Mouse (Mus musculus) liver, embryonic 15.5 days (tissue): ENCODE measurements around the gene Mrpl32. TPM values are rescaled to one million over a fixed set of nuclear protein-coding genes. Genes with fewer than 3 reads are reported as not detected.
A peak's percentile ranks its signal among the peaks of the same experiment; 100 is the strongest.

Experiments used
- ATAC-seq: fragments of 200-750 bp; cut with Nextera tagmentation; 2 replicates; pipeline ENCODE4 v1.8.0; 2017; ENCODE audit warnings: moderate number of reproducible peaks, mild to moderate bottlenecking, moderate library complexity; ENCODE audit not compliant: insufficient read depth
- H3K27ac ChIP-seq: fragments of 300-500 bp; sonication (generic); replicated peaks from 2 replicates; pipeline ENCODE4 v1.5.1; 2015; ENCODE audit warnings: mild to moderate bottlenecking, inconsistent platforms
- H3K27me3 ChIP-seq: fragments of 300-500 bp; sonication (generic); 2 replicates; pipeline ENCODE4 v1.6.1; 2015; ENCODE audit warnings: mild to moderate bottlenecking, inconsistent platforms
- H3K36me3 ChIP-seq: fragments of 300-500 bp; sonication (generic); replicated peaks from 2 replicates; pipeline ENCODE4 v1.6.1; 2015; ENCODE audit warnings: moderate library complexity, mild to moderate bottlenecking, inconsistent platforms
- H3K4me1 ChIP-seq: fragments of 300-500 bp; sonication (generic); replicated peaks from 2 replicates; pipeline ENCODE4 v1.6.1; 2015; ENCODE audit warnings: inconsistent platforms
- H3K4me2 ChIP-seq: fragments of 300-500 bp; sonication (generic); 2 replicates; pipeline ENCODE4 v1.6.1; 2015; ENCODE audit warnings: moderate library complexity, mild to moderate bottlenecking, inconsistent platforms
- H3K4me3 ChIP-seq: fragments of 300-500 bp; sonication (generic); replicated peaks from 2 replicates; pipeline ENCODE4 v1.5.1; 2015; ENCODE audit warnings: mild to moderate bottlenecking, inconsistent platforms
- H3K9ac ChIP-seq: fragments of 300-500 bp; sonication (generic); 2 replicates; pipeline ENCODE4 v1.6.1; 2015; ENCODE audit warnings: moderate library complexity, mild to moderate bottlenecking, inconsistent platforms
- H3K9me3 ChIP-seq: fragments of 300-500 bp; sonication (generic); replicated peaks from 2 replicates; pipeline ENCODE4 v1.6.1; 2016; ENCODE audit warnings: inconsistent platforms
- WGBS: fragments of 180-500 bp; shearing (Covaris S2); methylation state at CpG from one replicate; pipeline ENCODE4 v1.1.7; 2015; ENCODE audit warnings: mixed read lengths; ENCODE audit not compliant: insufficient replicate concordance; 5-methylcytosine and 5-hydroxymethylcytosine counted together
- polyA plus RNA-seq: library from polyadenylated mRNA; unstranded; fragments of >200 nt; fragmentation: Nextera tagmentation; extraction: Ambion mirVana; gene quantifications from 2 replicates; pipeline ENCODE4 v1.2.1, GENCODE M21; 2015

Gene Mrpl32
- polyA plus RNA-seq: 51.9 and 61.8 TPM in 2 replicates

GRCm38 (mm10) chr13:14612926-14613529 lies at the start of gene Mrpl32, which contains the start of gene Psma2:
Gene Mrpl32, minus strand, starts transcription at chr13:14613165.
Gene Psma2, plus strand, starts transcription at chr13:14613240.
- Histone ChIP-seq H3K27me3 (no peaks in the 10 kb centered on the region), H3K4me1 (peaks cover 18% of the 10 kb centered on the region), H3K9ac (peak within 1 kb of the TSS; percentile 84), H3K4me3 (peak within 1 kb of the TSS; percentile 81), H3K9me3 (no peaks in the 10 kb centered on the region), H3K27ac (peak within 1 kb of the TSS; percentile 79), H3K36me3 (peaks cover 29% of the 10 kb centered on the region), H3K4me2 (peak within 1 kb of the TSS; percentile 68)
- peak; percentile 98 for ATAC-seq
- under 1% methylated on average over 42 of the region's 42 CpGs for WGBS

DNA sequence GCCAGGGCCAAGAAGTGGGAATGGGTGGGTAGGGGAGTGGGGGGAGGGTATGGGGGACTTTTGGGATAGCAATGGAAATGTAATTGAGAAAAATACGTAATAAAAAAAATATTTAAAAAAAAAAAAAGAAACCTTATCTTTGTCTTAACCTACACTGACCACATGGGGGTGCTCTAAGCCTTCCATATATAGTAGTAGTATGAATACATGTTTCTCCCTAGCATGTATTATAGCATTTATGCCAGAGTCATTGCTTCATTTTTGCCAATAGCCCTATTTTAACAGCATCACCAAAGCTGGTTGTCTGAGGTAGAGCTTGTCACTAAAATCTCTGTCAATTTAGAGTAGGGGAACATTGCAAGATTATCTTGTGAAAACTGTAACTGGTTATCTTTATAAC lies 36.3 kb upstream of the Mrpl32 start:
- ATAC-seq: no peak
- Histone ChIP-seq H3K4me1 (no peaks in the 10 kb centered on the region), H3K9me3 (no peaks in the 10 kb centered on the region), H3K27me3 (no peaks in the 10 kb centered on the region), H3K4me3 (no peak overlapping the region), H3K4me2 (no peak overlapping the region), H3K27ac (no peak overlapping the region), H3K9ac (no peak overlapping the region), H3K36me3 (no peaks in the 10 kb centered on the region)
- WGBS: 19% methylated on average over 1 of the region's 1 CpGs

DNA sequence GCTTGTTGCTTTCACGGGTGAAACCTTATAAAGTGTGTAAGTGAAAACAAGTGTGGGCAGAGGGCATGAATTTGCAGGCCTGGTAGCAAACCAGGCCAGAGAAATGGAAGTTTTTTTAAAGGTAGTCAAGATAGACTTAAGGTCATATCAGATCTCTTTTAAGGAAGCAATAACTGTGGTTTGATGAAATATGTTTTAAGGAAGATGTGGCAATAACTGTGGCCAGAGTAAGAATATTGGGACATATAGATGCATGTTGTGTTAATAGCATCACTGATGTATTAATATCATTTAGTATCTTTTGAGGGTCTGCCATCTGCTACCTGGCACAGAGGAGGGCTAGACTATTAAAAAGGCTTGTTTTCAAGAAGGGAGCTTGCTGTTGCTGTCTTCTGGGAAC lies 27.0 kb upstream of the Mrpl32 start:
- Histone ChIP-seq H3K27me3 (no peaks in the 10 kb centered on the region), H3K4me1 (no peaks in the 10 kb centered on the region), H3K4me2 (no peak overlapping the region), H3K9ac (no peak overlapping the region), H3K36me3 (peaks cover 18% of the 10 kb centered on the region), H3K9me3 (no peaks in the 10 kb centered on the region), H3K4me3 (no peak overlapping the region), H3K27ac (no peak overlapping the region)
- 38% methylated on average over 1 of the region's 1 CpGs for WGBS
- ATAC-seq: no peak

GRCm38 (mm10) chr13:14629726-14630641 lies 17.0 kb upstream of the Mrpl32 start, which contains the start of gene AW209491:
Gene AW209491, plus strand, starts transcription at chr13:14630154.
- Histone ChIP-seq H3K9ac (peak within 1 kb of the TSS; percentile 64), H3K4me1 (peaks cover 14% of the 10 kb centered on the region), H3K36me3 (peaks cover 26% of the 10 kb centered on the region), H3K4me2 (peak within 1 kb of the TSS; percentile 77), H3K27me3 (no peaks in the 10 kb centered on the region), H3K4me3 (peak within 1 kb of the TSS; percentile 65), H3K27ac (peak within 1 kb of the TSS; percentile 57), H3K9me3 (no peaks in the 10 kb centered on the region)
- WGBS: 1% methylated on average over 29 of the region's 29 CpGs
- peak; percentile 90 for ATAC-seq

GRCm38 (mm10) chr13:14618724-14619123 lies 5.8 kb upstream of the Mrpl32 start:
- Histone ChIP-seq H3K9me3 (no peaks in the 10 kb centered on the region), H3K4me1 (peaks cover 10% of the 10 kb centered on the region), H3K27me3 (no peaks in the 10 kb centered on the region), H3K4me2 (no peak overlapping the region), H3K9ac (no peak overlapping the region), H3K36me3 (peaks cover 65% of the 10 kb centered on the region), H3K4me3 (no peak overlapping the region), H3K27ac (no peak overlapping the region)
- 35% methylated on average over 2 of the region's 2 CpGs for WGBS
- ATAC-seq: no peak

- no peaks in the 10 kb centered on the region for H3K9me3 ChIP-seq
- no peaks in the 10 kb centered on the region for H3K27me3 ChIP-seq
- peak overlapping the region; percentile 64 for H3K4me2 ChIP-seq
- peaks cover 33% of the 10 kb centered on the region for H3K36me3 ChIP-seq
- WGBS: 0% methylated on average over 9 of the region's 9 CpGs
- H3K9ac ChIP-seq: peak overlapping the region; percentile 84
- peak overlapping the region; percentile 81 for H3K4me3 ChIP-seq
- peak overlapping the region; percentile 79 for H3K27ac ChIP-seq
- H3K4me1 ChIP-seq: peaks cover 18% of the 10 kb centered on the region
- ATAC-seq: no peak
These were observed 588 bp upstream of the Mrpl32 start for GRCm38 (mm10) chr13:14613553-14613952.

DNA sequence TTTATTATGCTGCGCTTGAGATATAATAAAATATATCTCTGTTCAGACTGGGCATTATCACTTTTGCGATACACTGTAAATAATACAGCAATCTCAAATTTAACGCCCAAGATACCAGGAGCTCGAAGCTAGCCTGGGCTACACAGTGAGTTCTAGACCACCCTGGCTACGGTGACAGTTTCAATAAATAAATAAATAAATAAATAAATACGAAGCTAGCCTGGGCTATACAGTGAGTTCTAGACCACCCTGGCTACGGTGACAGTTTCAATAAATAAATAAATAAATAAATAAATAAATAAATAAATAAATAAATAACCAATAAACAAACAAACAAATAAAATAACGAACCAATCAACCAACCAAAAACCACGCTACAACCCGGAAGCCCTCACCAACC lies 502 bp downstream of the Mrpl32 start:
- peak; percentile 12; the same call in 1 of the 2 replicates for ATAC-seq
- Histone ChIP-seq H3K36me3 (peaks cover 23% of the 10 kb centered on the region), H3K4me2 (peak overlapping the region; percentile 68), H3K27ac (peak overlapping the region; percentile 78), H3K4me1 (peaks cover 18% of the 10 kb centered on the region), H3K9ac (peak overlapping the region; percentile 76), H3K9me3 (no peaks in the 10 kb centered on the region), H3K27me3 (no peaks in the 10 kb centered on the region), H3K4me3 (peak overlapping the region; percentile 81)
- WGBS: 4% methylated on average over 10 of the region's 10 CpGs

DNA sequence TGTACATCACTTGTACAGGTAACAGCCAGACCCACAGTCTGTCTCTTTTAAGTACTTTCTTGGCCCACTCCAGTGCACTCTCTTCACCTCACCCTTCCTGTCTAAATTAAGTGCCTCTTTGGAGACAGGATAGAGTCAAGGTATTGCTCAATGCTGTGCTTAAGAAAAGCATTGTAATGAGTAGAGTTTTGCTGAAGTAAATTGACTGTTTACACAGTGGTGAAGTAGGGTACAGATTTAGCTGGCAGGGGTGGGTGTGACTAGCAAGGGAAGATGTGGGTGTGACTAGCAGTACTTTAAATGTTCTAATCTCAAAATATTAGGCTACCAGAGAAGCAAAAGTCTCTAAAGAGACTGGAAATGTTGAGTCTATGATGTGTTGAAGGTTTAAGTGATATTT lies 5.3 kb downstream of the Mrpl32 start:
- H3K27me3 ChIP-seq: no peaks in the 10 kb centered on the region
- no peak for ATAC-seq
- no peak overlapping the region for H3K4me2 ChIP-seq

DNA sequence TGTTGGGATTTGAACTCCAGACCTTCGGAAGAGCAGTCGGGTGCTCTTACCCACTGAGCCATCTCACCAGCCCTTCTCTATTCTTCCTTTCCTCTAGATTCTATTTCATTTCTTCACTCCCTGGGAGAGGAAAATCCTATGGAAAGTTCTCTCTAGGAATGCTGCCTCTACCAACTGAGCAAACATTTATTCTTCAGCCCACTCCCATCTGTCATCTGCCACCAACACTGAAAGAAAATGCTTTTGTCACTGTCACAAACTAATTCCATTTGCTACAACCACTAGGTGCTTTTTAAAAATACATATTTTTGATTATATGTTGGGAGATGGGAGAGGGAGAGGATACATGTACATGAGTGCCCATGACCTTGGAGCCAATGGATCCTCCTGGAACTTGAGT lies 10.2 kb downstream of the Mrpl32 start:
- no peak overlapping the region for H3K27ac ChIP-seq
- H3K27me3 ChIP-seq: no peaks in the 10 kb centered on the region
- H3K4me2 ChIP-seq: no peak overlapping the region
- H3K36me3 ChIP-seq: no peaks in the 10 kb centered on the region
- no peak for ATAC-seq
- H3K4me3 ChIP-seq: no peak overlapping the region
- no peak overlapping the region for H3K9ac ChIP-seq
- WGBS: 66% methylated on average over 2 of the region's 2 CpGs
- H3K9me3 ChIP-seq: no peaks in the 10 kb centered on the region
- no peaks in the 10 kb centered on the region for H3K4me1 ChIP-seq

More for the DNA sequence above, 5.3 kb downstream of the Mrpl32 start:
- no peak overlapping the region for H3K27ac ChIP-seq
- H3K4me3 ChIP-seq: no peak overlapping the region
- no peak overlapping the region for H3K9ac ChIP-seq
- peaks cover 8% of the 10 kb centered on the region for H3K4me1 ChIP-seq
- no peaks in the 10 kb centered on the region for H3K9me3 ChIP-seq
- H3K36me3 ChIP-seq: peaks cover 9% of the 10 kb centered on the region; the same call in 1 of the 2 replicates

DNA sequence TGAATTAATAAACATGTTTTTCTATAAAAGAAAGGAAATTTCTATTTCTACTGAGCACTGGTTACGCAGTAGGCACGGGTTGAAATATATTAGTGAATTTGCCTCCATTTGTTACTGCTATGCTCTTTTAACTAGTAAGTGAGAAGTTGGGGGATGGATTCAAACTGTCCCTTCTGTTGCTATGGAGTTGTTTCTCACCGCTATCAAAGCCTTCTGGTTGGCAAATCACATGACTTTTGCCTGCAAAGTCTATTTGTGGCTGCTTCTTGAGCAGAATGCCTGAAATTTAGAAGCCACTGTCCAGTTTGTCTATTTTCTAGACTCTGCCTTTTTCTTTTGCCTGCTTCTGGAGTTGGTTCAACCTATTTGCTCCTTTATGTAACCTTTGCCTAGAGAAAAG lies 32.6 kb downstream of the Mrpl32 start:
- WGBS: 55% methylated on average over 3 of the region's 3 CpGs
- no peak overlapping the region for H3K4me2 ChIP-seq
- no peak for ATAC-seq

GRCm38 (mm10) chr13:14574128-14574527 lies 38.8 kb downstream of the Mrpl32 start:
- Histone ChIP-seq H3K9ac (no peak overlapping the region), H3K4me3 (no peak overlapping the region), H3K36me3 (no peaks in the 10 kb centered on the region), H3K27ac (no peak overlapping the region), H3K4me2 (no peak overlapping the region), H3K9me3 (no peaks in the 10 kb centered on the region), H3K27me3 (no peaks in the 10 kb centered on the region), H3K4me1 (no peaks in the 10 kb centered on the region)
- ATAC-seq: no peak

More for the DNA sequence above, 32.6 kb downstream of the Mrpl32 start:
- Histone ChIP-seq H3K9me3 (no peaks in the 10 kb centered on the region), H3K27ac (no peak overlapping the region), H3K9ac (no peak overlapping the region), H3K36me3 (no peaks in the 10 kb centered on the region), H3K4me1 (no peaks in the 10 kb centered on the region), H3K27me3 (no peaks in the 10 kb centered on the region), H3K4me3 (no peak overlapping the region)
